Mouse (Mus musculus) cerebellum, adult 9-10 months (tissue): ENCODE results near the gene Pcp2.

ENCODE experiments used
- DNase-seq: peaks from one replicate; pipeline ENCODE4 v3.0.0; 2022

Gene Pcp2

GRCm38 (mm10) chr8:3625445-3625844 lies at the start of gene Pcp2:
Pcp2 (minus strand) TSS chr8:3625545.
- no peak for DNase-seq

GRCm38 (mm10) chr8:3674671-3675070 lies 49.3 kb upstream of the Pcp2 start:
- peak; percentile 24 for DNase-seq

DNA sequence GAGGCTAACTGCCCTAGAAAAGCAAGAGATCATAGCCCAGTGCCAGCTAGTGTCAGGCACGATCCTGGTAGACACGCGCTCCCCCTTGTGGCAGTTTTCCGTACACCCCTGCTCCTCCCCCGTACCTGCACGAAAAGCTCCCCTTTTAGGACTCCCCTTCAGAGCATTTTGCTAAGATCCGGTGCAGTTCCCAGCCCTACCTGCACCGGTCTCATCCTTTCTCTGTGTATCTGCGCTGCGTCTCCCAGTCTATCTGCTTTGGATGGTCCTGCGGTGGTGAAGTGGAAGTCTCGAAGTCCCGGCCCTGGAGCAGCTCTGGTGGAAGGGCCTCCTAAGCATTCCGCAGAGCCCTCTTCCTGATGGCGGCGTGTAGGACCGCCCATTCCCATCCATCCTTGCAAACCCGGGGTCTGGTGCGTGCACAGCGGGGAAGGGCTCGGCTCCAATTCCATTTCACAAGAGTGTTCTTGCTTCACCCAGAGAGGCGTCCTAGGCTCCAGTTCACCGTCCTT lies 46.7 kb upstream of the Pcp2 start, which contains the start of gene Fcor:
TSS of gene Fcor (minus strand) at position 383 of the 512 bp plus-strand sequence.
- DNase-seq: peak; percentile 96

GRCm38 (mm10) chr8:3670388-3670787 lies 45.0 kb upstream of the Pcp2 start:
- DNase-seq: peak; percentile 26

GRCm38 (mm10) chr8:3665507-3665906 lies 40.2 kb upstream of the Pcp2 start, which contains the start of gene Mcemp1:
Mcemp1 (plus strand) TSS chr8:3665754.
- DNase-seq: no peak

- no peak for DNase-seq
Observed at GRCm38 (mm10) chr8:3664405-3664804, 39.1 kb upstream of the Pcp2 start.

DNA sequence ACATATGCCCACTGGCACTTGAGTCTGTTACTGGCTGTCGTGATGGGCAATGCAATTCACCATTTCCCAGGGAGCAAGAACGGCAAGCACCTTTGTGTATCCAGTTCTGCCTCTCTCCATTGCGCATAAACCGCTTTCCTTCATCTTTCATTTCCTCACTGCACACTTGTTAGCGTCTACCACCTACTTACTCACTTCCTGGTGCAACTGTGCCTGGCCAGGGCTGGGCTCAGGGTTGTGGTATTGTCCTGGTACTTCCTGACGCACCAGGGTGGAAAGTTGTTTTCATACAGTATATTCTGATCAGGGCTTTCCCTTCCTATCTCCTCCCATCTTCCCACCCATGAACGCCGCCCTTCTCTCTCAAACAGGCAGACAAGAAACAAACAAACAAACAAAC lies 35.5 kb upstream of the Pcp2 start:
- DNase-seq: no peak

DNA sequence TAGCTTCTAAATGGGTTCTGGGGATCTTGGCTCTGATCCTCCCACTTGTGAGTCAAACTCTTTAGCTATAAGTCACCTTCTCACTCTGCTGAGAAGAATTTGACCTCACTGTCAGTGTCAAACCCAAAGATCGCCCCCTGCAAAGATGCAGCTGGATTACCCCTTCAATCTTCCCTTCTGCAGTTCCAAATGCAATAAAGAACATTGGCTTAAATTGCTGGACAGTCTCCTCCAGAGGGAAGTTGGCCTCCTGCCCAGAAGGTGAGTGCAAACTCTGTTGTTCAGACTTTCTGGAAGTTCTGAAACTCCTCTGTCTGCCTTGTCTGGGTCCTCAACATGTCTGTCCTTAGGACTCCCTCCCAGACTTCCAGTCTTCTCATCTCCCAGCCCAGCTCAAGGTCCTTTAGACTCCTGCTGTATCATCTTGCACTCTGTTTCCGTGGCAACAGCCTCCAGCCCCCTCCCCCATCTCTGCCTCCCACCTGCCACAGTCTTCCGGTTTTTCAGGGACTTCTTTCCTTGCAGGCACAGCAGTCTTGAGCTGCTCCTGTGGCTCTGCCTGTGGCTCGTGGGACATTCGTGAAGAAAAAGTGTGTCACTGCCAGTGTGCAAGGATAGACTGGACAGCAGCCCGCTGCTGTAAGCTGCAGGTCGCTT lies 31.5 kb upstream of the Pcp2 start:
- no peak for DNase-seq

GRCm38 (mm10) chr8:3655526-3655925 lies 30.2 kb upstream of the Pcp2 start, which contains the start of gene Retn:
Retn (plus strand) TSS chr8:3655770.
- no peak for DNase-seq

GRCm38 (mm10) chr8:3654726-3655508 lies 29.6 kb upstream of the Pcp2 start:
- no peak for DNase-seq

- DNase-seq: no peak
Observed at GRCm38 (mm10) chr8:3652845-3653244, 27.5 kb upstream of the Pcp2 start.

DNA sequence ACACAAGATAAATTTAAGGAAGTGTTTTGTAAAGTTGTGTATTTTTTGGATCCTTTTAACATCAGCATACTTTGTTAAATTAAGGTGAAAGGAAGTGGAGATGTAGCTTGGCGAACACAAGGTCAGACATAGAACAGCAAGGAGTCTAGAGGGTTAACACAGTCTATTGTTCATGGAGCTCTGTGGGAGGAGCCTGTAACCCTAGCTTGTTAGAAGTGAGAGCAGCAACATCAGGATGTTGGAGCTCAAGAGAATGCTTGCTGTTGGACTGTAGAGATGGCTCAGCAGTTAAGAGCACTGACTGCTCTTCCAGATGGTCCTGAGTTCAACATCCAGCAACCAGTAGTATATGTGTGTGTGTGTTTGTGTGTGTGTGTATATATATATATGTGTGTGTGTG lies 23.6 kb upstream of the Pcp2 start:
- DNase-seq: no peak

DNA sequence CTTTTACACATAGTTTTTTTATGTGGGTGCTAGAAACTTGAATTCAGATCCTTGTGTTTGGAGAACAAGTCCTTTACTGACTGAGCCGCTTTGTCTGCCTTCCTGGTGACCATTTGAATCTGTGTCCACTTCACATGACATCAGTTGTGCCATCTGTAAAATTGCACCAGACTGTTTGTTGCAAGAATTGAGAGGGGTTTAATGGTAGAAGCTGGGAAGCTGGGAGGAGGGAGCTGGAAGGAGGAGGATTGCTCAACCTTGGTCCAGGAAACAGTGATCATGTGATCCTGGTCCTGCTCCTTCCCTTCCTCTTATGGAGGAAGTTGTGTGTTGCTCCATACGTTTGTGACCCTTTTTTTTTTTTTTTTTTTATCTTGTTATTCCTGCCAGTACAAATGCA lies 22.9 kb upstream of the Pcp2 start:
- DNase-seq: no peak

DNA sequence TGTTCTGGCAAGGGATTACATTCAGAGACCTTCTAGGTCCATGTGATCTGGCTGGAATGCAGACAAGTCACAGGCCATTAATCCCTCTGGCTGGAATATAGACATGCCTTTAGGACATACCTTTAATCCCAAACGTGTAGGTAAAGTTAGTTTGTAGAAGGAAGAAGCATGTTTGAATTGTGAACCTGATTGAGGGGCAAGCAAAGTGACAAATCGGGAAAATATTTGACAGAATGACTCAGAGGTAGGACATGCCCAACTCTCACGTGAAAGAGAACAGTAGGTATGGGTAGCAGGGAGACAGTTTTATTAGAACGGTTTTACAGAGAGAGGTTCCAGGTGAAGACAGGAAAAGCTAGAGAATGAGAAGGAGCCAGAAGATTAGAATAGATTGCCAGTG lies 22.2 kb upstream of the Pcp2 start:
- no peak for DNase-seq

DNA sequence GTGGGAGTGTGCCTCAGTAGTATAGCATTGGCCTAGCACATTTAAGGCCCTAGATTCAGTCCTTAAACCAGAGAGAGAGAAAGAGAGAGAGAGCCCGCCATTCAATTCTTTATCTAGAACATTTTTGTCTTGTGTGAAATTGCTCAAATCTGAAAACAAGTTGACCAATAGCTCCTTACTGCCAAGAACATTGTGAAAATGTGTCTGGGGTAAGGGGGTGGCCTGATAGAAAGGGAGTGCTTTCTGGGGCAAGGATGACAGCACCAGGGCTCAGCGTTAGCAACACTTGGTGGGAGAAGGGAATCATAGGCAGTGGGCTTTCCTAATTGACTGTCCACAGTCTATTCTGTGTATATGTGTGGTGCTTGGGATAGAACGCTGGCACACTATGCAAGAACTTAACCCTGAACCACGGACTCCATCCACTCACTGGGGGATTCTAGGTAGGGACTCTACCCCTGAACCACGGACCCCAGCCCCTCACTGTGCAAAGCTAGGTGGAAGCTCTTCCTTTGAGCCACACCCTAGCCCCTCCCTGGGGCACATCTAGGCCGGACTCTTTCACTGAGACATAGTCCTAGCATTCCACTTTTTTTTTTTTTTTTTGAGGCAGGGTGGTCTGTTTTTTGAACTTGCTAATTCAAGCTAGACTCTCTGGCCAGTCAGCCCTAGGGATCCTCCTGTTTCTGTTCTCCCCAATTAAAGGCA lies 21.6 kb upstream of the Pcp2 start:
- no peak for DNase-seq

- no peak for DNase-seq
Observed at GRCm38 (mm10) chr8:3645804-3646203, 20.5 kb upstream of the Pcp2 start.

DNA sequence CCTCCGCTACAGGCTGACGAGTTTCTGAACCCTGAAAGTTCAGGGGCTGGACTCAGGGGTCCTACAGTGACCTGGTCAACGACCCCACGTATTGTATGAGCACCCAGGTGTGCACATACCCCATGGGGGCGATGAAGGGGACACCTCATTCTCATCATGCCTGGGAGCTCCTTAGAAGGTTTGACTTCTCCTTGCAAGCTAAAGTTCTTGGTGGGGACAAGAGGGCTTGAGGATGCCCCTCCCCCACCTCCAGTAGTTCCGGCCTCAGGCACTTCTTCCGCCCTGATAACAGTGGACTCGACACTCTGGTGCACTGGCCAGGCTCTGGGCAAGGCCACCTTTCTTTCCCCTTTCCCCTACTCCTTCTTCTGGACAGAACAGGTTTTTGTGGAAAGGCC lies 6.1 kb upstream of the Pcp2 start:
- DNase-seq: no peak

DNA sequence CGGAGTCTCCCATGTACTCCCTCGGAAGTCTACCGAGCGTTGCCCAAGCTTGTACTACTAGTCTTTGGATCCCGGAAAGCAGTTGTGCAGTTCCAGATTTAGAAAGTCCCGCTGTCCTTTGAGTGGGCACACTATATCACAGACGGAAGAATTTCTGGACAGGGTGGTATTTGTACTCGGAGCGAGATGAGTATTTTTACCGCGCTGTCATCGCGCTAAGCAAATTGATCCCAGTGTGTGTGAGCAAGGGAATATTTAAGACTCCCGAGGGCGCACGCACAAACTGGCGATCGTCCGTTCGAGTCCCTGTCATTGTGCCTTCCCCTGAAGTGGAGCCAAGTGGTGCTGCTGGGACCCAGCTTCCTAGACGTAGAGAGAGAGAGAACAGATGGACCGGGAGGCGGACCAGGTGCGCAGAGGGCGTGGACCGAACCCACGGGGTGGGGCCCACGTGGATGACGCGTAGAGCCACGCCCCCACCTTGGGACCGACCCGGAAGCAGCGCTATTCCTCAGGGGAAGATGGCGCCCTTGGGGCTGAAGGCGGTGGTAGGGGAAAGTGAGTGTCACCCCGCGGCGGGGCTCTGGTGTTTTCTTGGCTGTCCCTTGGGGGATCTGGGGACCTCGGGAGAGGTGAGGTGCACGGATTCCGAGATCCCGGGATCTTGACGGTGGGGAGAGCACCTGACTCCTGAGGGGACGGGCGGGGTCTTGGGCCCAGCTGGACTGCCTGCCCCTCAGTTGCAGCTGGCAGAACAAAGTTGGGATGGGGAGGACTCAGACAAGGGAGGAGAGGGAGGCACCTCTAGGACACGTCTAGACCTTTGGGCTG lies 5.5 kb upstream of the Pcp2 start, which contains the start of gene Stxbp2:
TSS of gene Stxbp2 (plus strand) at position 309 of the 831 bp plus-strand sequence.
- peak; percentile 83 for DNase-seq

- DNase-seq: no peak
Observed at GRCm38 (mm10) chr8:3628014-3628413, 2.7 kb upstream of the Pcp2 start.

DNA sequence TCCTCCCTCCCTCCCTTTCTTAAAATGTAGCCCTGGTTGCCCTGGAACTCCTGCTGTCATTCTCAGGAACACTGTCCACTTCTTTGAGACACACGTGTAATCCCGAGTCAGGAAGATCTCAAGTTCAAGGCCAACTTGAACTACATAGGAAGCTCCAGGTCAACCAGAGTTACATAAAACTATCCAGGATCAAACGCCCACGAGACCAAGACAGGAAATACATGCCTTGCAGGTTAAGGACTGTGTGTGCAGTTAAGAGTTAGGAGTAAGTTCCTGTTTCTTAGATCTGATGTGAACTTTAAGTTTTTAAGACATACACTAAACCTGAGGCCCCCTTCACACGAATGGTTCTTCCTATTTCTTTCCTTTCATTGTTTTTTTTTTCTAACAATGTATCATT lies 1.6 kb upstream of the Pcp2 start:
- no peak for DNase-seq

GRCm38 (mm10) chr8:3622119-3622518 lies 3.2 kb downstream of the Pcp2 start:
- DNase-seq: peak; percentile 55

DNA sequence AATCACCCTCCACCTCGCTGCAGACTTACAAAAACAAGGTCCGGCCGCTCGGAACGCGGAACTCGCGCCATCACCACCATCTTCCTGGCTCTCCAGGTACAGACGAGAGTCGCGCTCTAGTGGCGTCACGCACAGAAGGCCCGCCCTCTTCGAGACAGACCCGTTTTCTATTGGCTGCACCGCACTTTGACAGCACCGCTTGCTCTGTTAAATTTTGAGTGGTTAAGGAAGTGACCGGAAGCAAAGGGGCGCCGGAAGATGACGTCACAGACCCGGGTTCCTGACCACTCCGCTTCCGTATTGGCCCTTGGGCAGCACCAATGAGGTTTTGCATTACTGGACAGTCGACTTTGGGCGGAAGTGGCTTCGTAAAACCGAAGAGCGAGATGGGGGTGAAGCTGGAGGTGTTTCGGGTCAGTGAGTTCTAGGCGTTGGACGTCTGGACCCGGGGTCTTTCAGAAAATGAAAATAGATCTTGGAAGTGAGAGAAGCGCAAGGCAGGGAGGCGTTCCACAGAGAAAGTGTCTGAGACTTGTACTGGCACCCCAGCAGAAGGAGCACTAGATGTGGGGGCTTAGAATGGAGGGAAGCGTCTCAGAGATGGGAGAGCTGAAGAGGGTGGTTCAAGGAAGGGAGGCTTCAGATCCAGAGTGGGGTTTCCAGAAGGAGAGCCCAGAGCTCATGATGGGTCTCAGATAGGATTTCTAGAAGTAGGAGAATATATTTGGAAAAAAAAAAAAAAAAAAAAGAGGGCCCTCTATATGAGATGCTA lies 4.0 kb downstream of the Pcp2 start, which contains the start of the genes Xab2 and Pet100:
TSS of gene Xab2 (minus strand) at position 118 of the 772 bp plus-strand sequence.
TSS of gene Pet100 (plus strand) at position 350 of the 772 bp plus-strand sequence.
- peak; percentile 100 for DNase-seq
